Mouse (Mus musculus) erythroblast, embryonic 14.5 days (primary cell): ENCODE data around the gene Rbbp5.

Source experiments
- GATA1 ChIP-seq: IDR thresholded peaks from 2 replicates; pipeline ENCODE4 v1.6.1; 2012; ENCODE audit warnings: low read length, inconsistent platforms, mixed read lengths
- TAL1 ChIP-seq: IDR thresholded peaks from 3 replicates; pipeline ENCODE4 v1.6.1; 2012; ENCODE audit warnings: low read length, inconsistent platforms, mixed read lengths

- TF ChIP-seq GATA1: no peak
- no peak for TF ChIP-seq TAL1
These were observed 23.4 kb downstream of the Rbbp5 start for GRCm38 (mm10) chr1:132500535-132500934.
